Comparison of ENCODE assay signal across 27 mouse cellular contexts in genomic region chr13:18290253-18290914, GRCm38 (mm10).
DNase-seq lines count a peak whose midpoint lies in the region; ATAC-seq and TF ChIP-seq lines count a peak whose summit lies in the region.
"Had no signal": no experiment of that assay in that cellular context is flagged by ENCODE, and none has a peak within 500 bp of the region (broad histone marks: within the 10 kb centered on the region; RNA-seq: fewer than 3 reads in every experiment).

No protein-coding gene starts in this region.

- no peaks in the 10 kb centered on the region for H3K27me3 ChIP-seq in forebrain, embryonic 13.5 days
- H3K27me3 ChIP-seq in forebrain, embryonic 12.5 days: no peaks in the 10 kb centered on the region
- H3K27me3 ChIP-seq in hindbrain, postnatal 0 days (ENCODE audit: insufficient read depth, low read length): no peaks in the 10 kb centered on the region
- H3K27me3 ChIP-seq in hindbrain, embryonic 11.5 days (ENCODE audit: control insufficient read depth, insufficient read depth, low read length): no peaks in the 10 kb centered on the region
- H3K27me3 ChIP-seq in lung, embryonic 14.5 days (ENCODE audit: insufficient read depth, low read length): no peaks in the 10 kb centered on the region
- H3K27me3 ChIP-seq in forebrain, postnatal 0 days (ENCODE audit: insufficient read depth, low read length): no peaks in the 10 kb centered on the region
- H3K27me3 ChIP-seq: CH12.LX; embryonic facial prominence, embryonic 15.5 days; hindbrain, embryonic 13.5 days had no signal

- no peak overlapping the region for H3K27ac ChIP-seq in forebrain, embryonic 13.5 days
- H3K27ac ChIP-seq in forebrain, embryonic 12.5 days: no peak overlapping the region
- no peak overlapping the region for H3K27ac ChIP-seq in hindbrain, postnatal 0 days
- H3K27ac ChIP-seq in hindbrain, embryonic 11.5 days (ENCODE audit: low read depth, low read length): no peak overlapping the region
- no peak overlapping the region for H3K27ac ChIP-seq in lung, embryonic 14.5 days (ENCODE audit: low read depth)
- no peak overlapping the region for H3K27ac ChIP-seq in forebrain, postnatal 0 days (ENCODE audit: low read depth, low read length)
- H3K27ac ChIP-seq: embryonic facial prominence, embryonic 15.5 days; hindbrain, embryonic 13.5 days had no signal

- no peak overlapping the region for H3K4me2 ChIP-seq in forebrain, embryonic 13.5 days
- no peak overlapping the region for H3K4me2 ChIP-seq in forebrain, embryonic 12.5 days
- H3K4me2 ChIP-seq in hindbrain, postnatal 0 days (ENCODE audit: low read depth, low read length): no peak overlapping the region
- H3K4me2 ChIP-seq in hindbrain, embryonic 11.5 days (replicated peaks; ENCODE audit: low read depth, low read length): no peak overlapping the region
- no peak overlapping the region for H3K4me2 ChIP-seq in lung, embryonic 14.5 days
- no peak overlapping the region for H3K4me2 ChIP-seq in forebrain, postnatal 0 days (ENCODE audit: low read depth)
- H3K4me2 ChIP-seq: embryonic facial prominence, embryonic 15.5 days; heart, embryonic 11.5 days; hindbrain, embryonic 13.5 days had no signal

- WGBS in forebrain, embryonic 13.5 days: 79% methylated on average over 4 of the region's 4 CpGs
- WGBS in forebrain, embryonic 12.5 days: 90% methylated on average over 4 of the region's 4 CpGs
- WGBS in hindbrain, postnatal 0 days: 71% methylated on average over 4 of the region's 4 CpGs
- WGBS in hindbrain, embryonic 11.5 days: 90% methylated on average over 4 of the region's 4 CpGs
- 52% methylated on average over 4 of the region's 4 CpGs for WGBS in lung, embryonic 14.5 days
- WGBS in forebrain, postnatal 0 days: 66% methylated on average over 4 of the region's 4 CpGs

- no peak overlapping the region for H3K4me3 ChIP-seq in forebrain, embryonic 13.5 days
- H3K4me3 ChIP-seq in forebrain, embryonic 12.5 days (replicated peaks): no peak overlapping the region
- no peak overlapping the region for H3K4me3 ChIP-seq in hindbrain, postnatal 0 days (ENCODE audit: low read length)
- H3K4me3 ChIP-seq in hindbrain, embryonic 11.5 days (ENCODE audit: low read depth, low read length): no peak overlapping the region
- H3K4me3 ChIP-seq in lung, embryonic 14.5 days (ENCODE audit: low read depth, low read length): no peak overlapping the region
- no peak overlapping the region for H3K4me3 ChIP-seq in forebrain, postnatal 0 days (ENCODE audit: low read depth, low read length)
- H3K4me3 ChIP-seq: embryonic facial prominence, embryonic 15.5 days; hindbrain, embryonic 13.5 days had no signal

- no peaks in the 10 kb centered on the region for H3K36me3 ChIP-seq in forebrain, embryonic 13.5 days (ENCODE audit: poor library complexity, severe bottlenecking)
- H3K36me3 ChIP-seq in forebrain, embryonic 12.5 days (replicated peaks): no peaks in the 10 kb centered on the region
- no peaks in the 10 kb centered on the region for H3K36me3 ChIP-seq in hindbrain, postnatal 0 days (ENCODE audit: insufficient read depth, low read length)
- no peaks in the 10 kb centered on the region for H3K36me3 ChIP-seq in hindbrain, embryonic 11.5 days (ENCODE audit: control insufficient read depth, insufficient read depth, low read length)
- H3K36me3 ChIP-seq in lung, embryonic 14.5 days (ENCODE audit: insufficient read depth): no peaks in the 10 kb centered on the region
- H3K36me3 ChIP-seq in forebrain, postnatal 0 days (ENCODE audit: insufficient read depth): no peaks in the 10 kb centered on the region
- H3K36me3 ChIP-seq: embryonic facial prominence, embryonic 15.5 days; G1E; hindbrain, embryonic 13.5 days had no signal

- H3K9me3 ChIP-seq in forebrain, embryonic 13.5 days (replicated peaks): no peaks in the 10 kb centered on the region
- H3K9me3 ChIP-seq in forebrain, embryonic 12.5 days: no peaks in the 10 kb centered on the region
- H3K9me3 ChIP-seq in hindbrain, postnatal 0 days (ENCODE audit: low read length): no peaks in the 10 kb centered on the region
- H3K9me3 ChIP-seq in hindbrain, embryonic 11.5 days (ENCODE audit: control insufficient read depth, low read length): no peaks in the 10 kb centered on the region
- no peaks in the 10 kb centered on the region for H3K9me3 ChIP-seq in lung, embryonic 14.5 days (ENCODE audit: low read depth, low read length)
- H3K9me3 ChIP-seq in forebrain, postnatal 0 days (ENCODE audit: low read length): no peaks in the 10 kb centered on the region
- H3K9me3 ChIP-seq: embryonic facial prominence, embryonic 15.5 days; G1E; hindbrain, embryonic 13.5 days had no signal

- TF ChIP-seq CTCF in hindbrain, postnatal 0 days (IDR thresholded peaks at IDR 0.05; ENCODE audit: low read depth): no peak
- no peak for TF ChIP-seq CTCF in lung, embryonic 14.5 days (IDR thresholded peaks at IDR 0.05; ENCODE audit: low read depth)
- TF ChIP-seq CTCF in forebrain, postnatal 0 days (IDR thresholded peaks at IDR 0.05; ENCODE audit: low read depth): no peak

- no peak overlapping the region for H3K9ac ChIP-seq in forebrain, embryonic 13.5 days
- H3K9ac ChIP-seq in forebrain, embryonic 12.5 days: no peak overlapping the region
- H3K9ac ChIP-seq in hindbrain, postnatal 0 days (replicated peaks; ENCODE audit: low read length): no peak overlapping the region
- no peak overlapping the region for H3K9ac ChIP-seq in hindbrain, embryonic 11.5 days (ENCODE audit: low read depth, low read length)
- no peak overlapping the region for H3K9ac ChIP-seq in lung, embryonic 14.5 days
- H3K9ac ChIP-seq in forebrain, postnatal 0 days: no peak overlapping the region
- H3K9ac ChIP-seq: embryonic facial prominence, embryonic 15.5 days; hindbrain, embryonic 13.5 days had no signal

- peak; percentile 50; the same call in 1 of the 2 replicates for ATAC-seq in forebrain, embryonic 13.5 days
- ATAC-seq in forebrain, embryonic 12.5 days (ENCODE audit: low FRiP score): no peak
- ATAC-seq in hindbrain, postnatal 0 days: no peak
- ATAC-seq in hindbrain, embryonic 11.5 days (ENCODE audit: low FRiP score): no peak
- no peak for ATAC-seq in lung, embryonic 14.5 days (ENCODE audit: insufficient read depth)
- peak; percentile 25; the same call in 1 of the 2 replicates for ATAC-seq in forebrain, postnatal 0 days
- ATAC-seq: hindbrain, embryonic 16.5 days; inflammation-experienced regulatory T-cells, adult 6 months; intestine, embryonic 16.5 days had no signal

- DNase-seq in hindbrain, postnatal 0 days (ENCODE audit: low spot score): peak; percentile 9
- DNase-seq in hindbrain, embryonic 11.5 days (ENCODE audit: low spot score): no peak
- DNase-seq in lung, embryonic 14.5 days: peak; percentile 75
- no peak for DNase-seq in lung, postnatal 10 days
- DNase-seq in forebrain, postnatal 0 days: peak; percentile 26
- no peak for DNase-seq in layer of hippocampus, postnatal 36 days
- DNase-seq: adrenal gland, adult 2 months; adrenal gland, postnatal 14 days; B cell, adult 2 months; cerebellum, adult 11-12 months; cerebellum, adult 8-10 months; cerebellum, postnatal 10 days; cerebellum, postnatal 36 days; embryo, embryonic 11 days; gastrocnemius, postnatal 10 days; gastrocnemius, postnatal 36 days; kidney, adult 18-20 months had no signal

- H3K4me1 ChIP-seq in forebrain, embryonic 13.5 days: no peaks in the 10 kb centered on the region
- H3K4me1 ChIP-seq in forebrain, embryonic 12.5 days: no peaks in the 10 kb centered on the region
- H3K4me1 ChIP-seq in hindbrain, postnatal 0 days (ENCODE audit: insufficient read depth, low read length): no peaks in the 10 kb centered on the region
- no peaks in the 10 kb centered on the region for H3K4me1 ChIP-seq in hindbrain, embryonic 11.5 days (replicated peaks; ENCODE audit: control insufficient read depth, insufficient read depth, low read length)
- no peaks in the 10 kb centered on the region for H3K4me1 ChIP-seq in lung, embryonic 14.5 days (ENCODE audit: insufficient read depth)
- no peaks in the 10 kb centered on the region for H3K4me1 ChIP-seq in forebrain, postnatal 0 days (ENCODE audit: insufficient read depth)
- H3K4me1 ChIP-seq: embryonic facial prominence, embryonic 15.5 days; hindbrain, embryonic 13.5 days had no signal

Comparison
In these comparisons a context has a peak if more than half of its experiments do, and no peak if none do; other contexts are left out.
1. ATAC-seq: peak in forebrain, embryonic 13.5 days (single experiment) and forebrain, postnatal 0 days (single experiment); none in forebrain, embryonic 12.5 days (single experiment), hindbrain, postnatal 0 days (single experiment), hindbrain, embryonic 11.5 days (single experiment) and lung, embryonic 14.5 days (single experiment).
2. DNase-seq: peak in hindbrain, postnatal 0 days (single experiment), lung, embryonic 14.5 days (single experiment) and forebrain, postnatal 0 days (single experiment); none in hindbrain, embryonic 11.5 days (single experiment), lung, postnatal 10 days (single experiment) and layer of hippocampus, postnatal 36 days (0 of 2).